Mouse (Mus musculus) bone marrow macrophage, adult 2 months (primary cell): ENCODE results near the gene Cd36.

ENCODE experiments used
- CTCF ChIP-seq: IDR thresholded peaks from 2 replicates; pipeline ENCODE4 v1.5.1; 2012; ENCODE audit warnings: low read depth, mild to moderate bottlenecking, low read length, moderate library complexity
- POLR2A ChIP-seq: IDR thresholded peaks from 2 replicates; pipeline ENCODE4 v1.6.1; 2012; ENCODE audit warnings: mild to moderate bottlenecking, low read depth, low read length, borderline replicate concordance

- no peak for TF ChIP-seq CTCF
- TF ChIP-seq POLR2A = no peak
These were observed 35.5 kb upstream of the Cd36 start for GRCm38 (mm10) chr5:17924085-17924518.
